Mouse (Mus musculus): ENCODE measurements at regions not wholly inside any gene's neighbourhood (a gene's known extent, or its start where the extent isn't known, plus 50 kb on each side); places are given as distances from the start of the nearest gene placed in this dataset.

- Histone ChIP-seq H3K27ac (replicated peaks; ENCODE audit: low read depth, low read length) (no peak overlapping the region), H3K9ac (ENCODE audit: low read length) (no peak overlapping the region), H3K4me1 (ENCODE audit: control insufficient read depth, insufficient read depth, low read length) (no peaks in the 10 kb centered on the region), H3K36me3 (ENCODE audit: control insufficient read depth, insufficient read depth, low read length) (no peaks in the 10 kb centered on the region), H3K9me3 (ENCODE audit: control insufficient read depth, low read length) (no peaks in the 10 kb centered on the region), H3K4me3 (ENCODE audit: low read depth, low read length) (no peak overlapping the region), H3K4me2 (ENCODE audit: low read depth, severe bottlenecking) (no peak overlapping the region), H3K27me3 (ENCODE audit: control insufficient read depth, insufficient read depth, low read length) (no peaks in the 10 kb centered on the region)
- DNase-seq (ENCODE audit: low spot score) (no peak), ATAC-seq (ENCODE audit: insufficient number of reproducible peaks, low FRiP score, low TSS enrichment, low read depth) (no peak)
- WGBS: 81% methylated on average over 7 of the region's 7 CpGs
These were observed 137.2 kb upstream of the Arglu1 start for GRCm38 (mm10) chr8:8827555-8827954.

DNA sequence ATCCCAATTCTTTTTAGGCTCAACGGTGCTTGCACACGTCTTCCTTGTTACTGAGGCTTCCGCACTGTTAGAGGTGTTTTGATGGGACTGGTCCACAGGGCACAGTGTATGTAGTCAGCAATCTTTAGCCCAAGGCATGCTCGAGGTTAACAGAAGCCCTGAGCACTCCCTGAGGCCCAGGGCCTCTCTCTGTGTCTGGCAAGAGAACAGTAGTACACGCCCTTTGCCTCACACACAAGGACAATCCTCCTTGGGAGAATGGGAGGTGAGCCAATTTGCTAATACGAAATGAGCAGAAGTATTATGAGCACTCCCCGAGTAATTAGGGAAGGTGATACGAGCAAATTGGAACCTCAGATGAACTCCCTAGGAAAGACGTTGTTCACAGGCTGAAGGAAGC lies 136.5 kb upstream of the Arglu1 start:
- 82% methylated on average over 9 of the region's 9 CpGs for WGBS
- Histone ChIP-seq H3K27me3 (ENCODE audit: control insufficient read depth, insufficient read depth, low read length) (no peaks in the 10 kb centered on the region), H3K4me2 (ENCODE audit: low read depth, severe bottlenecking) (no peak overlapping the region), H3K36me3 (ENCODE audit: control insufficient read depth, insufficient read depth, low read length) (no peaks in the 10 kb centered on the region), H3K4me1 (ENCODE audit: control insufficient read depth, insufficient read depth, low read length) (no peaks in the 10 kb centered on the region), H3K9ac (ENCODE audit: low read length) (no peak overlapping the region), H3K4me3 (ENCODE audit: low read depth, low read length) (no peak overlapping the region), H3K27ac (replicated peaks; ENCODE audit: low read depth, low read length) (no peak overlapping the region), H3K9me3 (ENCODE audit: control insufficient read depth, low read length) (no peaks in the 10 kb centered on the region)
- DNase-seq (ENCODE audit: low spot score) (no peak), ATAC-seq (ENCODE audit: insufficient number of reproducible peaks, low FRiP score, low TSS enrichment, low read depth) (no peak)

DNA sequence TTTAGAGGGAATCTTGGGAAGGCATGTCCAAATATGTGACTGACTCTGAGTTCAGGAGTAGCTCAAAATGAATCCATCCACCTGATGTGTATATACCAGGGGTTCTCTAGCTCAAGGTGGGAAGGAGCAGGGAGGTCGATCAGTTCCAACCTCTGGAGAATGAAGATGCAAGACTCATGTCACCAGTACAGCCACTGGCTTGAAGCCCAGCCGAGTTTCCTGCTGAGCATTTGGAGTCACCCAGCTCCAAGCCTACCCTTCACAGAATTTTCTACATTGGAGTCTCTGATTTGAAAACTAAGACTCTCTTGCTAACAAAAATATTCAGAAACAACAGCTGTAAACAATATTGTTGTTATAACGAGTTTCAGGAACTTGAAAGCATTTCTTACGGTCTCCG lies 134.6 kb upstream of the Arglu1 start:
- Histone ChIP-seq H3K27ac (replicated peaks; ENCODE audit: low read depth, low read length) (no peak overlapping the region), H3K4me3 (ENCODE audit: low read depth, low read length) (no peak overlapping the region), H3K27me3 (ENCODE audit: control insufficient read depth, insufficient read depth, low read length) (no peaks in the 10 kb centered on the region), H3K9me3 (ENCODE audit: control insufficient read depth, low read length) (no peaks in the 10 kb centered on the region), H3K9ac (ENCODE audit: low read length) (no peak overlapping the region), H3K4me1 (ENCODE audit: control insufficient read depth, insufficient read depth, low read length) (no peaks in the 10 kb centered on the region), H3K36me3 (ENCODE audit: control insufficient read depth, insufficient read depth, low read length) (no peaks in the 10 kb centered on the region), H3K4me2 (ENCODE audit: low read depth, severe bottlenecking) (no peak overlapping the region)
- no peak for ATAC-seq (ENCODE audit: insufficient number of reproducible peaks, low FRiP score, low TSS enrichment, low read depth)
- WGBS: 80% methylated on average over 5 of the region's 5 CpGs
- DNase-seq (ENCODE audit: low spot score): no peak

DNA sequence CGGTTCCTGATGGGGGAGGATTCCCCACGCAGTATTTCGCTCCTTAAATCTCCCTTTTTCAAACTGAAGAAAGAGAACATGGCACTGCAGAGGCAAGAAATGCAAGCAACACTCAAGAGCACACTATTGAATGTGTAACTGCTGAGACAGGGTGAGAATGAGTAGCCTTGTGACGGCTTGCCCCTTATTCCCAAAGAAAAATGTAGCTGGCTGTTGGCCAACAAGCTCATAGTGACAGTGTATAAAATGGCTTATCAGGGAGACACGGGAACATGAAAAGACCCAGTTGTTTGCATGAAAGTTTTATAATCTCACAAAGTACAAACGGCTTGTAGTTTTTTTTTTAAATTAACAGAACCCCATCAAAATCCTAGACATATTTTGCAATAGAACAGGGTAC lies 130.8 kb upstream of the Arglu1 start:
- H3K9ac ChIP-seq (ENCODE audit: low read length): no peak overlapping the region
- H3K4me2 ChIP-seq (ENCODE audit: low read depth, severe bottlenecking): no peak overlapping the region
- no peaks in the 10 kb centered on the region for H3K27me3 ChIP-seq (ENCODE audit: control insufficient read depth, insufficient read depth, low read length)
- DNase-seq (ENCODE audit: low spot score): no peak
- no peak overlapping the region for H3K27ac ChIP-seq (replicated peaks; ENCODE audit: low read depth, low read length)
- peaks cover 2% of the 10 kb centered on the region; the same call in 1 of the 2 replicates for H3K9me3 ChIP-seq (ENCODE audit: control insufficient read depth, low read length)
- ATAC-seq (ENCODE audit: insufficient number of reproducible peaks, low FRiP score, low TSS enrichment, low read depth): no peak
- 72% methylated on average over 6 of the region's 6 CpGs for WGBS
- no peak overlapping the region for H3K4me3 ChIP-seq (ENCODE audit: low read depth, low read length)
- H3K4me1 ChIP-seq (ENCODE audit: control insufficient read depth, insufficient read depth, low read length): no peaks in the 10 kb centered on the region
- H3K36me3 ChIP-seq (ENCODE audit: control insufficient read depth, insufficient read depth, low read length): no peaks in the 10 kb centered on the region

DNA sequence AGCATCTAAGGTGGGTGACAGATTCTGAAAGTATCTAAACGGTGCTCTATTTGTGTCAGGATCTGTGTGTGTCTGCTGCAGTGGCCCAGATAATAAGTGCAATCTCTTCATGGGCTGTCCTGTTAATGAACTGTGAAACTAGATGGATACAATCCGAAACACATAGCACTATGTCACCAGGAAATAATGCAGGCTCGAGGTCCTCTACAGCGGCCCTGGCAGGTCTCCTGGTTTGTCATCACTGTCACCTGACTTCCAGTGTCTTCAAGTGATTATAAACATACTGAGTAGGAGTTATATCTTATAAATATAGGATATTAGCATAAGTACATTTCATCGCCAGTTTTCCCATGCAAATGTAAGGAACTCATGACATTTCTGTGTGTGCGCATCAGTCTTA lies 130.3 kb upstream of the Arglu1 start:
- 81% methylated on average over 6 of the region's 6 CpGs for WGBS
- no peak for ATAC-seq (ENCODE audit: insufficient number of reproducible peaks, low FRiP score, low TSS enrichment, low read depth)

DNA sequence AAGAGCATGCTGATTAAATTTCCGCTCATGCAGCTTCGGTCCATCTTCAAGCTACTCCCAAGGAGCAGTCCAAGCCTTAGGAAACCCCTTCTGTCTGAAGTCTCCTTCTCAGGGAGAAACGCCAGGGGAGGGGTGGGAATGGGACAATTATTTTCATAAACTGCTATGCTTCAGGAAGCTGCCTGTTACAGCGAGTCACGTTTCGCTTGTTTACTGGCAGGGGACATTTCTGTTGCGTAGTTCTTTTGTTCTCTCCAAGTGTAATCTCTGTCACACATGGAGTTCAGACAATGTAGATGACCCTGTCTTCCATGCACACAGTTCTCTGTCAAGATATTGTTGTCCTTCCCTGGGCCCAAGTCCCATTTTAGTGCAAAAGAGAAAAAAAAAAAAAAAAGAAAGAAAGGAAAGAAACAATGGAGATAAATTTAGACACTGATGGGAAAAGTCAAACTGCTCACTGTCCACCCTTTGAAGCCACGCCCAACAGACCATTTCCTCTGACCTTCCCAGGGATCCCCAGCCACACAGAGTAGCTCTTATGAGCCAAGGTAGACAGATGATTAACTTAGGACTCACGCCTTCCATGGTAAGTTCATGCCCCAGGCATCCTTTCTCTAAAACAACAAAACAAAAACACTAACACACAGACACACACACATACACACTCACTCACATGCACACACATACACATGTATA lies 129.1 kb upstream of the Arglu1 start:
- no peak overlapping the region for H3K9ac ChIP-seq (ENCODE audit: low read length)
- no peaks in the 10 kb centered on the region for H3K36me3 ChIP-seq (ENCODE audit: control insufficient read depth, insufficient read depth, low read length)
- no peak overlapping the region for H3K4me3 ChIP-seq (ENCODE audit: low read depth, low read length)
- WGBS: 83% methylated on average over 9 of the region's 9 CpGs
- no peak for ATAC-seq (ENCODE audit: insufficient number of reproducible peaks, low FRiP score, low TSS enrichment, low read depth)
- no peaks in the 10 kb centered on the region for H3K4me1 ChIP-seq (ENCODE audit: control insufficient read depth, insufficient read depth, low read length)
- H3K9me3 ChIP-seq (ENCODE audit: control insufficient read depth, low read length): peaks cover 2% of the 10 kb centered on the region; the same call in 1 of the 2 replicates
- H3K27ac ChIP-seq (replicated peaks; ENCODE audit: low read depth, low read length): no peak overlapping the region
- H3K27me3 ChIP-seq (ENCODE audit: control insufficient read depth, insufficient read depth, low read length): no peaks in the 10 kb centered on the region
- no peak for DNase-seq (ENCODE audit: low spot score)
- no peak overlapping the region for H3K4me2 ChIP-seq (ENCODE audit: low read depth, severe bottlenecking)

More for the DNA sequence above, 130.3 kb upstream of the Arglu1 start:
- Histone ChIP-seq H3K4me1 (ENCODE audit: control insufficient read depth, insufficient read depth, low read length) (no peaks in the 10 kb centered on the region), H3K27me3 (ENCODE audit: control insufficient read depth, insufficient read depth, low read length) (no peaks in the 10 kb centered on the region), H3K27ac (replicated peaks; ENCODE audit: low read depth, low read length) (no peak overlapping the region), H3K36me3 (ENCODE audit: control insufficient read depth, insufficient read depth, low read length) (no peaks in the 10 kb centered on the region), H3K4me2 (ENCODE audit: low read depth, severe bottlenecking) (no peak overlapping the region), H3K9ac (ENCODE audit: low read length) (no peak overlapping the region), H3K9me3 (ENCODE audit: control insufficient read depth, low read length) (peaks cover 2% of the 10 kb centered on the region; the same call in 1 of the 2 replicates), H3K4me3 (ENCODE audit: low read depth, low read length) (no peak overlapping the region)
- DNase-seq (ENCODE audit: low spot score): no peak

DNA sequence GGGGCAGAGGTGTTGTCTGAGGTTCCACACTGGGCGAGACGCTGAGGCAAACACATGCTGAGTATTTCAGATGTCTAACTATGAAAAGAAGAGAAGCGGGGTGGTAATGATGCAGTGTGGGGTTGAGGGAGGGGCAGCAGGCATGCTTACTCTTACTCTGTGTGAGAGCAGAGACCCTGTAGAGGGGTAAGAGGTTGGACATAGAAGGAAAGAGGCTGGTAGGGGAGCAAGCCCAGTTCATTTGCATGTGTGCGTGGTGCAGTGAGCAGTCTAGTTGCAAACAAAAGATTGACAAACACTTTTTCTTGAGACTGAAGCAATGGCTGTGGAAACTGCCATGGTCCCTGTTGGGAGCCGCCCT lies 122.5 kb upstream of the Arglu1 start:
- WGBS: 90% methylated on average over 5 of the region's 5 CpGs
- H3K4me3 ChIP-seq (ENCODE audit: low read depth, low read length): no peak overlapping the region
- H3K9me3 ChIP-seq (ENCODE audit: control insufficient read depth, low read length): peaks cover 2% of the 10 kb centered on the region; the same call in 1 of the 2 replicates
- H3K9ac ChIP-seq (ENCODE audit: low read length): no peak overlapping the region
- no peak overlapping the region for H3K27ac ChIP-seq (replicated peaks; ENCODE audit: low read depth, low read length)
- no peak for ATAC-seq (ENCODE audit: insufficient number of reproducible peaks, low FRiP score, low TSS enrichment, low read depth)
- no peak for DNase-seq (ENCODE audit: low spot score)
- no peaks in the 10 kb centered on the region for H3K36me3 ChIP-seq (ENCODE audit: control insufficient read depth, insufficient read depth, low read length)
- no peak overlapping the region for H3K4me2 ChIP-seq (ENCODE audit: low read depth, severe bottlenecking)
- no peaks in the 10 kb centered on the region for H3K4me1 ChIP-seq (ENCODE audit: control insufficient read depth, insufficient read depth, low read length)
- H3K27me3 ChIP-seq (ENCODE audit: control insufficient read depth, insufficient read depth, low read length): no peaks in the 10 kb centered on the region

GRCm38 (mm10) chr8:8812051-8812806 lies 121.9 kb upstream of the Arglu1 start:
- Histone ChIP-seq H3K4me3 (ENCODE audit: low read depth, low read length) (no peak overlapping the region), H3K9me3 (ENCODE audit: control insufficient read depth, low read length) (peaks cover 2% of the 10 kb centered on the region; the same call in 1 of the 2 replicates), H3K4me2 (ENCODE audit: low read depth, severe bottlenecking) (no peak overlapping the region), H3K27ac (replicated peaks; ENCODE audit: low read depth, low read length) (no peak overlapping the region), H3K9ac (ENCODE audit: low read length) (no peak overlapping the region), H3K27me3 (ENCODE audit: control insufficient read depth, insufficient read depth, low read length) (no peaks in the 10 kb centered on the region), H3K36me3 (ENCODE audit: control insufficient read depth, insufficient read depth, low read length) (no peaks in the 10 kb centered on the region), H3K4me1 (ENCODE audit: control insufficient read depth, insufficient read depth, low read length) (no peaks in the 10 kb centered on the region)
- WGBS: 59% methylated on average over 21 of the region's 21 CpGs
- ATAC-seq (ENCODE audit: insufficient number of reproducible peaks, low FRiP score, low TSS enrichment, low read depth): no peak
- DNase-seq (ENCODE audit: low spot score): peak; percentile 36
